Mouse (Mus musculus): ENCODE data around the gene Sgms2. TPM values are rescaled to one million over a fixed set of nuclear protein-coding genes. Genes with fewer than 3 reads are reported as not detected.

The Sgms2 gene
- polyA plus RNA-seq, 1 experiment from 2014 or later = 1.5 TPM

DNA sequence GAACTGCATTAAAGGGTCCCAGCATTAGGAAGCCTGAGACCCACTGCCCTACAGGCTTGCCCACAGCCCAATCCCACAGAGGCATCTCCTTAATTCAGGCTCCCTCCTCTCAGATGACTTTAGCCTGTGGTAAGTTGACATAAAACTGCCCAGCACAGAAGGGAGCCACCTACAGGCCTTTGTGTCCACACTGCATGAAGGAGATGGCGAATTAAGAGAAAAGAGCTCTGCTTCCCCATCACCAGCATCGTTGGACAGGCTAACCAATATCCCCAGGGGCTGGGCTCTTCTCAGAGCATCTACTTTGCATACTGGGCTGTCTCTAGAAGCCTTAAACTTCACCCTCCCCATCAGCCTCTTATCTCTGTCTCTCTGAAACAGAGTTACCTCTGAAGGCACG lies 196.7 kb downstream of the Sgms2 start:
- WGBS = 62% methylated on average over 3 of the region's 3 CpGs

DNA sequence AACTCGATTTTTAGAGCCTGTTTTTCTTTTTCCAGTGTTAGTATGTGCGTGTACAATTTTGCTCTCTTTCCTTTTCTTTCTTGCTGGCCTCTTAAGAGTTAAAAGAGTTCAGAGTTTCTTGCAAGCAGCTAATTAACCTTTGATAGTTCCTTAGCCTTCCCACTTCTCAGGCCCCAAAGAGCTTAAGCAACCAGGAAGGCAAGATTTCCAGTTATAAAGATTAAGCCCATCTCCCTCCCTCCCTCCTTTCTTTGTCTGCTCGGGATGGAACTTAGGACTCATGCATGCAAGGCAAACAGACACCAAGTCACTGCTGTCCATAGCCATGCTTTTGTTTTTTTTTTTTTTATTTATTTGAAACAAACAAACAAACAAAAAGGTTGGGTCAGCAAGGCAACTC lies 198.3 kb downstream of the Sgms2 start:
- H3K4me1 ChIP-seq (ENCODE audit: control insufficient read depth, insufficient read depth, low read length) = 0 out of 2 replicates have a peak, but pooled peaks cover 3% of the 10 kb centered on the region
- no peak for ATAC-seq (ENCODE audit: insufficient number of reproducible peaks, low FRiP score, low TSS enrichment, low read depth)
- no peaks in the 10 kb centered on the region for H3K27me3 ChIP-seq (ENCODE audit: control insufficient read depth, insufficient read depth, low read length)
- no peaks in the 10 kb centered on the region for H3K9me3 ChIP-seq (ENCODE audit: control insufficient read depth, low read length)
- no peak overlapping the region for H3K9ac ChIP-seq (ENCODE audit: low read length)
- WGBS = 76% methylated on average over 3 of the region's 3 CpGs
- H3K4me3 ChIP-seq (ENCODE audit: low read depth, low read length) = no peak overlapping the region
- DNase-seq (ENCODE audit: low spot score) = no peak
- no peaks in the 10 kb centered on the region for H3K36me3 ChIP-seq (ENCODE audit: control insufficient read depth, insufficient read depth, low read length)
- no peak overlapping the region for H3K27ac ChIP-seq (replicated peaks; ENCODE audit: low read depth, low read length)
- no peak overlapping the region for H3K4me2 ChIP-seq (ENCODE audit: low read depth, severe bottlenecking)

More for the DNA sequence above, 196.7 kb downstream of the Sgms2 start:
- no peak overlapping the region for H3K4me2 ChIP-seq (ENCODE audit: low read depth, severe bottlenecking)
- no peaks in the 10 kb centered on the region for H3K9me3 ChIP-seq (ENCODE audit: control insufficient read depth, low read length)
- no peak overlapping the region for H3K27ac ChIP-seq (replicated peaks; ENCODE audit: low read depth, low read length)
- no peaks in the 10 kb centered on the region for H3K36me3 ChIP-seq (ENCODE audit: control insufficient read depth, insufficient read depth, low read length)
- ATAC-seq (ENCODE audit: insufficient number of reproducible peaks, low FRiP score, low TSS enrichment, low read depth) = no peak
- H3K4me3 ChIP-seq (ENCODE audit: low read depth, low read length) = no peak overlapping the region
- no peak overlapping the region for H3K9ac ChIP-seq (ENCODE audit: low read length)
- DNase-seq (ENCODE audit: low spot score) = no peak
- H3K4me1 ChIP-seq (ENCODE audit: control insufficient read depth, insufficient read depth, low read length) = 0 out of 2 replicates have a peak, but pooled peaks cover 7% of the 10 kb centered on the region
- no peaks in the 10 kb centered on the region for H3K27me3 ChIP-seq (ENCODE audit: control insufficient read depth, insufficient read depth, low read length)

- no peaks in the 10 kb centered on the region for H3K4me1 ChIP-seq (ENCODE audit: control insufficient read depth, insufficient read depth, low read length)
- H3K4me2 ChIP-seq (ENCODE audit: low read depth, severe bottlenecking) = no peak overlapping the region
- DNase-seq (ENCODE audit: low spot score) (no peak), ATAC-seq (ENCODE audit: insufficient number of reproducible peaks, low FRiP score, low TSS enrichment, low read depth) (no peak)
- H3K9me3 ChIP-seq (ENCODE audit: control insufficient read depth, low read length) = no peaks in the 10 kb centered on the region
- H3K27me3 ChIP-seq (ENCODE audit: control insufficient read depth, insufficient read depth, low read length) = no peaks in the 10 kb centered on the region
- H3K27ac ChIP-seq (replicated peaks; ENCODE audit: low read depth, low read length) = no peak overlapping the region
- H3K4me3 ChIP-seq (ENCODE audit: low read depth, low read length) = no peak overlapping the region
- no peaks in the 10 kb centered on the region for H3K36me3 ChIP-seq (ENCODE audit: control insufficient read depth, insufficient read depth, low read length)
- WGBS = 88% methylated on average over 2 of the region's 2 CpGs
- H3K9ac ChIP-seq (ENCODE audit: low read length) = no peak overlapping the region
These were observed 198.9 kb downstream of the Sgms2 start for GRCm38 (mm10) chr3:131292349-131292748.

DNA sequence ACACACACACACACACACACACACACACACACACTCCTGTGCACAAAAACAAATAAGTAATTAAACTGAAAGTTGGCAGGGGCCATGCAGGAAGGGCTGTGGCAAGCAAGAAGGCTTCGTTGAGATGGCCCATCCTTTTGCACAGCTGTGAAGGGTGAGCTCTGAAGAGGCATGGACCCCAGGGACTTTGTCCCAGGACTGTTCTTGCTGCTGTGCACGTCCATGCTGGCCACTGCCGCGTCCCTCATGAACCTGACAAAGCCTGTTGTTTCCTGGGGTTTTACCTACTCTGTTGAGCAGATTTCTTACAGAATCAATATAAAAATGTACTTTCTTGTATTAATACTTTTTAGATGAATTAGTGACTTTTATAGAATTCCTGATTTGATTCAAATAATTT lies 199.3 kb downstream of the Sgms2 start:
- Histone ChIP-seq H3K4me3 (ENCODE audit: low read depth, low read length) (no peak overlapping the region), H3K9ac (ENCODE audit: low read length) (no peak overlapping the region), H3K4me1 (ENCODE audit: control insufficient read depth, insufficient read depth, low read length) (no peaks in the 10 kb centered on the region), H3K27ac (replicated peaks; ENCODE audit: low read depth, low read length) (no peak overlapping the region), H3K4me2 (ENCODE audit: low read depth, severe bottlenecking) (no peak overlapping the region), H3K27me3 (ENCODE audit: control insufficient read depth, insufficient read depth, low read length) (no peaks in the 10 kb centered on the region), H3K36me3 (ENCODE audit: control insufficient read depth, insufficient read depth, low read length) (no peaks in the 10 kb centered on the region), H3K9me3 (ENCODE audit: control insufficient read depth, low read length) (no peaks in the 10 kb centered on the region)
- DNase-seq (ENCODE audit: low spot score) (no peak), ATAC-seq (ENCODE audit: insufficient number of reproducible peaks, low FRiP score, low TSS enrichment, low read depth) (no peak)
- WGBS = 90% methylated on average over 4 of the region's 4 CpGs

DNA sequence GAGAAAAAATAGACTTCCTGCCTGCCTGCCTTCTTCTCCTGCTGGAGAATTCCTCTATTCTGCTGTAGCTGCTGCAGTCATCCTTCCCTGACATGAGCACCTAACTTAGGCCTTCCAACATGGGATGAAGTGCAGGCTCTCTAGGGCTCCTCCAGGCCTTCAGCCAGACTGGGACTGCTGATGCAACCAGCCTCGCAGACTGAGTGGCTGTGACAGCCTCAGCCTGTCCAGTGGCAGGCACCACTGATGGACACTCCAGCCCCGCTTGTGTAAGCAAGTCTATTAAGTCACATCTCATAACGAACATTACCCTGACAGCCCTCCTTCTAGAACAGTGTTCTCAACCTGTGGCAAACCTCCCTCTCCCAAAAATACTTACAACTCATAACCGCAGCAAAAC lies 217.1 kb downstream of the Sgms2 start:
- H3K4me1 ChIP-seq (ENCODE audit: control insufficient read depth, insufficient read depth, low read length) = peaks cover 9% of the 10 kb centered on the region
- DNase-seq (ENCODE audit: low spot score) (no peak), ATAC-seq (ENCODE audit: insufficient number of reproducible peaks, low FRiP score, low TSS enrichment, low read depth) (no peak)
- no peak overlapping the region for H3K27ac ChIP-seq (replicated peaks; ENCODE audit: low read depth, low read length)
- no peak overlapping the region for H3K9ac ChIP-seq (ENCODE audit: low read length)
- no peaks in the 10 kb centered on the region for H3K36me3 ChIP-seq (ENCODE audit: control insufficient read depth, insufficient read depth, low read length)
- no peak overlapping the region for H3K4me2 ChIP-seq (ENCODE audit: low read depth, severe bottlenecking)
- no peaks in the 10 kb centered on the region for H3K9me3 ChIP-seq (ENCODE audit: control insufficient read depth, low read length)
- H3K27me3 ChIP-seq (ENCODE audit: control insufficient read depth, insufficient read depth, low read length) = no peaks in the 10 kb centered on the region
- H3K4me3 ChIP-seq (ENCODE audit: low read depth, low read length) = no peak overlapping the region
- WGBS = 81% methylated on average over 4 of the region's 4 CpGs

GRCm38 (mm10) chr3:131272374-131273100 lies 218.7 kb downstream of the Sgms2 start:
- H3K9ac ChIP-seq (ENCODE audit: low read length) = 0 out of 2 replicates have a peak overlapping the region, but pooled peaks have one; percentile 5
- peaks cover 9% of the 10 kb centered on the region for H3K4me1 ChIP-seq (ENCODE audit: control insufficient read depth, insufficient read depth, low read length)

DNA sequence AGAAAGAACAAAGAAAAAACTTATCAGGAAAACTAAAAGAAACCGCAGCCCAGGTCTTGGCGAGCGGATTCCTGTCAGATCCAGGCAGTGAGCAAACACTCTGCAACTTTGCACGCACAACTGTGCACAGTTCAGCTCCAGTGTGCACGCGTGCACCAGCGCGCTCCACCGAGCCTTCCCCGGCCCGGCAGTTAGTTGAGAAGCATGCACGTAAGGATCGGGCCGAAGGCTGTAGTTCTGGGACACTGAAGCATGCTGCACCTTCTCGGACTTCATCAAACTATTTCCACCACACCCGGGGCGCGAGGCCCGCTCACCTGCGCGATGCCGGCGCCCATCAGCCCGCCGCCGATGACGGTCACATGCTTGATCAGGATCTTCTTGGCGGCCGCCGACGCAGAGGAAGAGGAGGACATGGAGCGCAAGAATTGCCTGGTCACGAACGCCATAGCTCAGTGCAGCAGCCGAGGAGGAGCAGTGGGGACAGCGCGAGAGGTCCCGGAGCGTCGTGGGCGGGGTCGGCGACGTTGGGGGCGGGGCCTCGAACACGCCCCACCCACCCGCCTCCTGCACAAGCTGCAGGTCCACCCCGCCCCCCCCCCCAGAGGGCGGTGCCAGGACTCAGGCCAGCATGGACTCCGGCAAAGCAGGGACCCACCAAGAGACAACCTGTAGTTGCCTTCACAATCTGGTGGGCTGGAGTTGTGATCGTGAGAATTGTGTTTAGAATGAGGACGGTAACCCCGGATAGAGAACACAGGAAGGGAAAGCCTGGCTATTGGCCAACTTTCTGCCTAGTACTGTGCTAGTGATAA lies 219.4 kb downstream of the Sgms2 start, which contains the start of gene Hadh:
Hadh (minus strand) TSS at position 543 of the 815 bp plus-strand sequence.
- H3K4me3 ChIP-seq (ENCODE audit: low read depth, low read length) = peak within 1 kb of the TSS; percentile 65
- H3K9ac ChIP-seq (ENCODE audit: low read length) = peak within 1 kb of the TSS; percentile 68
- no peaks in the 10 kb centered on the region for H3K27me3 ChIP-seq (ENCODE audit: control insufficient read depth, insufficient read depth, low read length)
- DNase-seq (ENCODE audit: low spot score) = peak; percentile 91
- no peak within 1 kb of the TSS for H3K27ac ChIP-seq (replicated peaks; ENCODE audit: low read depth, low read length)
- under 1% methylated on average over 52 of the region's 54 CpGs for WGBS
- peak within 1 kb of the TSS; percentile 81 for H3K4me2 ChIP-seq (ENCODE audit: low read depth, severe bottlenecking)
- H3K36me3 ChIP-seq (ENCODE audit: control insufficient read depth, insufficient read depth, low read length) = no peaks in the 10 kb centered on the region
- peak; percentile 92 for ATAC-seq (ENCODE audit: insufficient number of reproducible peaks, low FRiP score, low TSS enrichment, low read depth)
- no peaks in the 10 kb centered on the region for H3K9me3 ChIP-seq (ENCODE audit: control insufficient read depth, low read length)
- peaks cover 9% of the 10 kb centered on the region for H3K4me1 ChIP-seq (ENCODE audit: control insufficient read depth, insufficient read depth, low read length)

More at GRCm38 (mm10) chr3:131272374-131273100, 218.7 kb downstream of the Sgms2 start:
- H3K4me3 ChIP-seq (ENCODE audit: low read depth, low read length) = peak overlapping the region; percentile 65
- peak overlapping the region; percentile 81 for H3K4me2 ChIP-seq (ENCODE audit: low read depth, severe bottlenecking)
- H3K27me3 ChIP-seq (ENCODE audit: control insufficient read depth, insufficient read depth, low read length) = no peaks in the 10 kb centered on the region
- H3K36me3 ChIP-seq (ENCODE audit: control insufficient read depth, insufficient read depth, low read length) = no peaks in the 10 kb centered on the region
- no peak overlapping the region for H3K27ac ChIP-seq (replicated peaks; ENCODE audit: low read depth, low read length)
- DNase-seq (ENCODE audit: low spot score) (peak; percentile 37), ATAC-seq (ENCODE audit: insufficient number of reproducible peaks, low FRiP score, low TSS enrichment, low read depth) (no peak)
- no peaks in the 10 kb centered on the region for H3K9me3 ChIP-seq (ENCODE audit: control insufficient read depth, low read length)
- 31% methylated on average over 10 of the region's 10 CpGs for WGBS

GRCm38 (mm10) chr3:131271157-131271556 lies 220.1 kb downstream of the Sgms2 start:
- 9% methylated on average over 8 of the region's 8 CpGs for WGBS
- DNase-seq (ENCODE audit: low spot score) (peak; percentile 74), ATAC-seq (ENCODE audit: insufficient number of reproducible peaks, low FRiP score, low TSS enrichment, low read depth) (no peak)
- Histone ChIP-seq H3K27me3 (ENCODE audit: control insufficient read depth, insufficient read depth, low read length) (no peaks in the 10 kb centered on the region), H3K4me2 (ENCODE audit: low read depth, severe bottlenecking) (peak overlapping the region; percentile 81), H3K9me3 (ENCODE audit: control insufficient read depth, low read length) (no peaks in the 10 kb centered on the region), H3K4me1 (ENCODE audit: control insufficient read depth, insufficient read depth, low read length) (peaks cover 9% of the 10 kb centered on the region), H3K36me3 (ENCODE audit: control insufficient read depth, insufficient read depth, low read length) (no peaks in the 10 kb centered on the region), H3K9ac (ENCODE audit: low read length) (peak overlapping the region; percentile 68), H3K27ac (replicated peaks; ENCODE audit: low read depth, low read length) (no peak overlapping the region), H3K4me3 (ENCODE audit: low read depth, low read length) (peak overlapping the region; percentile 65)
